Mouse (Mus musculus): ENCODE results near the gene Arl6.

GRCm38 (mm10) chr16:59566437-59566836, 72.8 kb downstream of the Arl6 start:
- no peak for TF ChIP-seq CTCF (conservative IDR thresholded peaks at IDR 0.05; ENCODE audit: low read length)
- TF ChIP-seq NANOG (IDR thresholded peaks at IDR 0.05; ENCODE audit: borderline replicate concordance, low read length), result no peak

Measured in E14TG2a.4 (cell line).